Mouse (Mus musculus) lung, adult 2 months (tissue): Measurements from ENCODE around the gene Ltv1.

Experiments used
- CTCF ChIP-seq: fragments of 200-500 bp; IDR thresholded peaks from 2 replicates; pipeline ENCODE4 v1.5.1; 2011; ENCODE audit warnings: mild to moderate bottlenecking, low read length, control low read depth; ENCODE audit not compliant: insufficient read depth
- POLR2A ChIP-seq: fragments of 200-500 bp; IDR thresholded peaks from 2 replicates; pipeline ENCODE4 v1.6.1; 2011; ENCODE audit warnings: low read depth, mild to moderate bottlenecking, control low read depth, low read length, borderline replicate concordance; ENCODE audit errors: extremely low read depth

DNA sequence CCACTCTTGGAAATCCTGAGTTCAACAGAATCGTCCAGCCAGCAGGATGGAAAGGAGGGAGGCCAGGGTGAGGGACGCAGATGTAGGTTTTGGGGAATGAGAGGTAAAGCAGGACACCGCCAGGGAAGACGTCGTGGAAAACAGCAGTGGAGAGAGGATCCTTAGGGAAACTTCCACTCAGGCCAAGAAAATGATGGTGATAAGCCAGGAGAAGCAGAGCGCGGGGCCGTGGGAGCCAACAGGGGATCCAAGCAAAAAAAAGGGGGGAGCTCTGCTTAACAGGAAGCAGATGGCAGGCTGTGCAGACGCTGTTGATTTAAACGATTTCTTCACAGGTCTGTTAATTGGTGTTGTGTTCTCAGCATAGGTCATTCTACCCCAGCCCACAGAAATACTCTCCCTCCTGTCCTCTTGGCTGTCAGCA lies 20.2 kb downstream of the Ltv1 start:
- no peak for TF ChIP-seq CTCF
- no peak for TF ChIP-seq POLR2A
